In genomic region chr9:94730396-94730795, GRCm38 (mm10) we compare ENCODE assay signal across 28 mouse cellular contexts.
"Had no signal": no experiment of that assay in that cellular context is flagged by ENCODE, and none has a peak within 500 bp of the region (broad histone marks: within the 10 kb centered on the region; RNA-seq: fewer than 3 reads in every experiment).

No protein-coding gene starts in this region.

- H3K9ac ChIP-seq: embryonic facial prominence, embryonic 12.5 days; embryonic facial prominence, embryonic 13.5 days; embryonic facial prominence, embryonic 15.5 days; forebrain, embryonic 12.5 days; forebrain, embryonic 13.5 days; forebrain, embryonic 15.5 days; forebrain, postnatal 0 days had no signal

- H3K36me3 ChIP-seq: embryonic facial prominence, embryonic 10.5 days; embryonic facial prominence, embryonic 12.5 days; embryonic facial prominence, embryonic 13.5 days; embryonic facial prominence, embryonic 15.5 days; forebrain, embryonic 10.5 days; forebrain, embryonic 12.5 days; forebrain, embryonic 15.5 days had no signal

- H3K4me1 ChIP-seq: embryonic facial prominence, embryonic 13.5 days; embryonic facial prominence, embryonic 15.5 days; forebrain, embryonic 12.5 days; forebrain, embryonic 13.5 days had no signal

- H3K4me2 ChIP-seq: embryonic facial prominence, embryonic 12.5 days; embryonic facial prominence, embryonic 13.5 days; embryonic facial prominence, embryonic 15.5 days; forebrain, embryonic 12.5 days; forebrain, embryonic 13.5 days; forebrain, embryonic 15.5 days had no signal

- H3K4me3 ChIP-seq: embryonic facial prominence, embryonic 10.5 days; embryonic facial prominence, embryonic 12.5 days; embryonic facial prominence, embryonic 13.5 days; embryonic facial prominence, embryonic 15.5 days; erythroblast, embryonic 14.5 days; forebrain, embryonic 10.5 days; forebrain, embryonic 12.5 days; forebrain, embryonic 13.5 days; forebrain, embryonic 15.5 days; gastrocnemius, adult 2 months; heart, adult 2 months had no signal

- H3K9me3 ChIP-seq: embryonic facial prominence, embryonic 10.5 days; embryonic facial prominence, embryonic 12.5 days; embryonic facial prominence, embryonic 13.5 days; embryonic facial prominence, embryonic 15.5 days; forebrain, embryonic 10.5 days; forebrain, embryonic 12.5 days; forebrain, embryonic 13.5 days; forebrain, embryonic 15.5 days had no signal

- ATAC-seq: forebrain, embryonic 13.5 days; forebrain, embryonic 14.5 days; forebrain, embryonic 15.5 days; forebrain, embryonic 16.5 days; forebrain, postnatal 0 days had no signal

- DNase-seq: cerebellum, adult 8-10 months; cerebellum, adult 9-10 months; cerebellum, adult 9-11 months; cerebellum, postnatal 10 days; cerebellum, postnatal 14 days; cerebellum, postnatal 25 days; cerebellum, postnatal 36 days; embryo, embryonic 11 days; forebrain, postnatal 0 days; gastrocnemius, adult 2 months; gastrocnemius, postnatal 10 days; gastrocnemius, postnatal 14 days; gastrocnemius, postnatal 25 days; gastrocnemius, postnatal 36 days; heart, adult 11 months; heart, adult 18-20 months; heart, adult 2 months had no signal

- H3K27me3 ChIP-seq: embryonic facial prominence, embryonic 12.5 days; embryonic facial prominence, embryonic 13.5 days; embryonic facial prominence, embryonic 15.5 days; forebrain, embryonic 12.5 days; forebrain, embryonic 13.5 days; forebrain, embryonic 15.5 days had no signal

- H3K27ac ChIP-seq: embryonic facial prominence, embryonic 10.5 days; embryonic facial prominence, embryonic 12.5 days; embryonic facial prominence, embryonic 13.5 days; embryonic facial prominence, embryonic 15.5 days; forebrain, embryonic 10.5 days; forebrain, embryonic 12.5 days; forebrain, embryonic 13.5 days; forebrain, embryonic 15.5 days; gastrocnemius, adult 2 months; heart, adult 2 months had no signal
